Mouse (Mus musculus): ENCODE data around the gene Mrc2.
A peak's percentile ranks its signal among the peaks of the same experiment; 100 is the strongest.

Gene Mrc2

GRCm38 (mm10) chr11:105292124-105293071 lies at the start of gene Mrc2:
Gene Mrc2 (plus strand): TSS chr11:105292643.
- DNase-seq (ENCODE audit: low spot score), result peak; percentile 68

- no peak for DNase-seq (ENCODE audit: low spot score)
These were observed 46.1 kb upstream of the Mrc2 start for GRCm38 (mm10) chr11:105246369-105246768.

- DNase-seq (ENCODE audit: low spot score), result no peak
These were observed 45.7 kb upstream of the Mrc2 start for GRCm38 (mm10) chr11:105246785-105247184.

GRCm38 (mm10) chr11:105247321-105247720 lies 45.1 kb upstream of the Mrc2 start:
- no peak for DNase-seq (ENCODE audit: low spot score)

- no peak for DNase-seq (ENCODE audit: low spot score)
These were observed 32.7 kb upstream of the Mrc2 start for GRCm38 (mm10) chr11:105259733-105260132.

GRCm38 (mm10) chr11:105261116-105261515 lies 31.3 kb upstream of the Mrc2 start:
- no peak for DNase-seq (ENCODE audit: low spot score)

GRCm38 (mm10) chr11:105261601-105262351 lies 30.7 kb upstream of the Mrc2 start:
- DNase-seq (ENCODE audit: low spot score), result no peak

GRCm38 (mm10) chr11:105264506-105264905 lies 27.9 kb upstream of the Mrc2 start:
- DNase-seq (ENCODE audit: low spot score), result no peak

- no peak for DNase-seq (ENCODE audit: low spot score)
These were observed 27.5 kb upstream of the Mrc2 start for GRCm38 (mm10) chr11:105264988-105265387.

- no peak for DNase-seq (ENCODE audit: low spot score)
These were observed 22.3 kb upstream of the Mrc2 start for GRCm38 (mm10) chr11:105270155-105270554.

GRCm38 (mm10) chr11:105280456-105280855 lies 12.0 kb upstream of the Mrc2 start:
- no peak for DNase-seq (ENCODE audit: low spot score)

GRCm38 (mm10) chr11:105281291-105281690 lies 11.2 kb upstream of the Mrc2 start:
- DNase-seq (ENCODE audit: low spot score), result no peak

- DNase-seq (ENCODE audit: low spot score), result no peak
These were observed 10.5 kb upstream of the Mrc2 start for GRCm38 (mm10) chr11:105281763-105282459.

- DNase-seq (ENCODE audit: low spot score), result no peak
These were observed 10.0 kb upstream of the Mrc2 start for GRCm38 (mm10) chr11:105282460-105282859.

GRCm38 (mm10) chr11:105283016-105283415 lies 9.4 kb upstream of the Mrc2 start:
- no peak for DNase-seq (ENCODE audit: low spot score)

GRCm38 (mm10) chr11:105285720-105286119 lies 6.7 kb upstream of the Mrc2 start:
- no peak for DNase-seq (ENCODE audit: low spot score)

GRCm38 (mm10) chr11:105289403-105289802 lies 3.0 kb upstream of the Mrc2 start:
- DNase-seq (ENCODE audit: low spot score), result no peak

GRCm38 (mm10) chr11:105291681-105292123 lies 741 bp upstream of the Mrc2 start:
- no peak for DNase-seq (ENCODE audit: low spot score)

- DNase-seq (ENCODE audit: low spot score), result peak; percentile 49
These were observed 698 bp downstream of the Mrc2 start for GRCm38 (mm10) chr11:105293101-105293581.

GRCm38 (mm10) chr11:105293901-105294494 lies 1.6 kb downstream of the Mrc2 start:
- DNase-seq (ENCODE audit: low spot score), result peak; percentile 20

- no peak for DNase-seq (ENCODE audit: low spot score)
These were observed 3.6 kb downstream of the Mrc2 start for GRCm38 (mm10) chr11:105296084-105296483.

GRCm38 (mm10) chr11:105310197-105310596 lies 17.8 kb downstream of the Mrc2 start:
- no peak for DNase-seq (ENCODE audit: low spot score)
